Mouse (Mus musculus): ENCODE measurements at regions not wholly inside any gene's neighbourhood (a gene's known extent, or its start where the extent isn't known, plus 50 kb on each side); places are given as distances from the start of the nearest gene placed in this dataset.
A peak's percentile ranks its signal among the peaks of the same experiment; 100 is the strongest.

- peak; percentile 94; the same call in 1 of the 2 replicates for TF ChIP-seq CTCF (IDR thresholded peaks at IDR 0.05; ENCODE audit: control insufficient read depth, insufficient read depth, insufficient replicate concordance, low read depth, low read length)
- no peak for TF ChIP-seq POLR2A (IDR thresholded peaks at IDR 0.05; ENCODE audit: control insufficient read depth, low read depth, low read length)
These were observed 145.7 kb upstream of the Mocs1 start for GRCm38 (mm10) chr17:49282498-49282897.

All from testis, adult 2 months (tissue).